9 mouse cellular contexts compared by ENCODE assay signal in genomic region chr3:36635449-36635848, GRCm38 (mm10). TPM values are rescaled to one million over a fixed set of nuclear protein-coding genes. Genes with fewer than 3 reads are reported as not detected.
DNase-seq lines count a peak whose midpoint lies in the region; ATAC-seq and TF ChIP-seq lines count a peak whose summit lies in the region.
"Had no signal": no experiment of that assay in that cellular context is flagged by ENCODE, and none has a peak within 500 bp of the region (broad histone marks: within the 10 kb centered on the region; RNA-seq: fewer than 3 reads in every experiment).

No protein-coding gene starts in this region.

- peak; percentile 71 for TF ChIP-seq CTCF in lung, postnatal 0 days (IDR thresholded peaks at IDR 0.05)
- TF ChIP-seq CTCF in forebrain, postnatal 0 days (IDR thresholded peaks at IDR 0.05; ENCODE audit: low read depth) = peak; percentile 90

- H3K4me2 ChIP-seq in lung, postnatal 0 days (replicated peaks; ENCODE audit: low read depth, low read length) = no peak overlapping the region
- no peak overlapping the region for H3K4me2 ChIP-seq in forebrain, postnatal 0 days (ENCODE audit: low read depth)
- no peak overlapping the region for H3K4me2 ChIP-seq in neural tube, embryonic 11.5 days (ENCODE audit: low read depth)
- H3K4me2 ChIP-seq: embryonic facial prominence, embryonic 13.5 days; limb, embryonic 13.5 days had no signal

- no peak for TF ChIP-seq EP300 in lung, postnatal 0 days (IDR thresholded peaks at IDR 0.05)

- H3K9me3 ChIP-seq in lung, postnatal 0 days (ENCODE audit: low read length) = no peaks in the 10 kb centered on the region
- no peaks in the 10 kb centered on the region for H3K9me3 ChIP-seq in forebrain, postnatal 0 days (ENCODE audit: low read length)
- H3K9me3 ChIP-seq in neural tube, embryonic 11.5 days (ENCODE audit: control insufficient read depth, low read length) = no peaks in the 10 kb centered on the region
- H3K9me3 ChIP-seq: embryonic facial prominence, embryonic 13.5 days; limb, embryonic 13.5 days had no signal

- no peak overlapping the region for H3K9ac ChIP-seq in lung, postnatal 0 days (replicated peaks; ENCODE audit: low read depth)
- H3K9ac ChIP-seq in forebrain, postnatal 0 days = no peak overlapping the region
- no peak overlapping the region for H3K9ac ChIP-seq in neural tube, embryonic 11.5 days (ENCODE audit: low read length)
- H3K9ac ChIP-seq: embryonic facial prominence, embryonic 13.5 days; limb, embryonic 13.5 days had no signal

- H3K4me3 ChIP-seq in lung, postnatal 0 days (ENCODE audit: low read depth, low read length) = no peak overlapping the region
- no peak overlapping the region for H3K4me3 ChIP-seq in forebrain, postnatal 0 days (ENCODE audit: low read depth, low read length)
- H3K4me3 ChIP-seq in neural tube, embryonic 11.5 days (ENCODE audit: low read depth, low read length) = no peak overlapping the region
- H3K4me3 ChIP-seq: embryonic facial prominence, embryonic 13.5 days; limb, embryonic 13.5 days had no signal

- ATAC-seq in lung, postnatal 0 days = no peak; the same call in 1 of the 2 replicates
- ATAC-seq in forebrain, postnatal 0 days = peak; percentile 93
- no peak for ATAC-seq in neural tube, embryonic 11.5 days (ENCODE audit: insufficient read depth, low FRiP score, low TSS enrichment)

- no peaks in the 10 kb centered on the region for H3K27me3 ChIP-seq in lung, postnatal 0 days (replicated peaks; ENCODE audit: insufficient read depth, low read length)
- no peaks in the 10 kb centered on the region for H3K27me3 ChIP-seq in forebrain, postnatal 0 days (ENCODE audit: insufficient read depth, low read length)
- H3K27me3 ChIP-seq in neural tube, embryonic 11.5 days (ENCODE audit: control insufficient read depth, insufficient read depth, low read length) = no peaks in the 10 kb centered on the region
- H3K27me3 ChIP-seq: embryonic facial prominence, embryonic 13.5 days; limb, embryonic 13.5 days had no signal

- no peaks in the 10 kb centered on the region for H3K36me3 ChIP-seq in lung, postnatal 0 days (ENCODE audit: insufficient read depth, low read length)
- H3K36me3 ChIP-seq in forebrain, postnatal 0 days (ENCODE audit: insufficient read depth) = no peaks in the 10 kb centered on the region
- no peaks in the 10 kb centered on the region for H3K36me3 ChIP-seq in neural tube, embryonic 11.5 days (ENCODE audit: control insufficient read depth, insufficient read depth, low read length)
- H3K36me3 ChIP-seq: embryonic facial prominence, embryonic 13.5 days; limb, embryonic 13.5 days had no signal

- no peaks in the 10 kb centered on the region for H3K4me1 ChIP-seq in lung, postnatal 0 days (ENCODE audit: insufficient read depth, low read depth, low read length)
- no peaks in the 10 kb centered on the region for H3K4me1 ChIP-seq in forebrain, postnatal 0 days (ENCODE audit: insufficient read depth)
- no peaks in the 10 kb centered on the region for H3K4me1 ChIP-seq in neural tube, embryonic 11.5 days (ENCODE audit: control insufficient read depth, insufficient read depth, low read length)
- H3K4me1 ChIP-seq: embryonic facial prominence, embryonic 13.5 days; limb, embryonic 13.5 days had no signal

- DNase-seq in lung, postnatal 0 days (ENCODE audit: low spot score) = peak; percentile 9
- DNase-seq in lung, postnatal 25 days (ENCODE audit: low spot score) = no peak
- DNase-seq in cerebellum, adult 8-10 months = peak; percentile 23
- DNase-seq in forebrain, postnatal 0 days = peak; percentile 68
- peak; percentile 68 to 78 for DNase-seq in layer of hippocampus, postnatal 10 days (ENCODE audit: low spot score in 2 of 2)
- peak; percentile 36 for DNase-seq in neural tube, embryonic 11.5 days (ENCODE audit: low spot score)
- no peak for DNase-seq in urinary bladder, postnatal 10 days (ENCODE audit: low spot score)

- 13% methylated on average over 4 of the region's 4 CpGs for WGBS in lung, postnatal 0 days
- WGBS in forebrain, postnatal 0 days = 18% methylated on average over 4 of the region's 4 CpGs
- 25% methylated on average over 4 of the region's 4 CpGs for WGBS in neural tube, embryonic 11.5 days

- H3K27ac ChIP-seq in lung, postnatal 0 days (ENCODE audit: low read length) = no peak overlapping the region
- no peak overlapping the region for H3K27ac ChIP-seq in forebrain, postnatal 0 days (ENCODE audit: low read depth, low read length)
- no peak overlapping the region for H3K27ac ChIP-seq in neural tube, embryonic 11.5 days (ENCODE audit: low read depth, low read length)
- H3K27ac ChIP-seq: embryonic facial prominence, embryonic 13.5 days; limb, embryonic 13.5 days had no signal

RNA-seq across cellular contexts. Expression of gene Bbs7, which starts 22.2 kb away (rescaled TPM):
- polyA plus RNA-seq in lung, postnatal 0 days (2015; fragmentation: Nextera tagmentation; extraction: Ambion mirVana) = 8.0 and 8.8 TPM in 2 replicates
- total RNA-seq in forebrain, postnatal 0 days (2014; rRNA removed) = 15.1 and 15.5 TPM in 2 replicates
- 13.4 and 14.9 TPM in 2 replicates for polyA plus RNA-seq in forebrain, postnatal 0 days (2015; fragmentation: Nextera tagmentation; extraction: Ambion mirVana)
- 10 to 100 TPM; 14.1 to 14.8 TPM for total RNA-seq in layer of hippocampus, postnatal 10 days (2021)
- polyA plus RNA-seq in neural tube, embryonic 11.5 days (2014; fragmentation: Nextera tagmentation; extraction: Ambion mirVana) = 17.2 and 17.3 TPM in 2 replicates

RNA-seq across cellular contexts. Expression of gene Trpc3, which starts 54.5 kb away (rescaled TPM):
- polyA plus RNA-seq in lung, postnatal 0 days (2015; fragmentation: Nextera tagmentation; extraction: Ambion mirVana) = 3.1 and 3.3 TPM in 2 replicates
- total RNA-seq in forebrain, postnatal 0 days (2014; rRNA removed) = 9.7 and 12.3 TPM in 2 replicates
- 3.6 and 8.2 TPM in 2 replicates for polyA plus RNA-seq in forebrain, postnatal 0 days (2015; fragmentation: Nextera tagmentation; extraction: Ambion mirVana)
- total RNA-seq in layer of hippocampus, postnatal 10 days (2021) = 10 to 100 TPM; 13.8 to 15.4 TPM
- 5.3 and 6.9 TPM in 2 replicates for polyA plus RNA-seq in neural tube, embryonic 11.5 days (2014; fragmentation: Nextera tagmentation; extraction: Ambion mirVana)

Comparison
In these comparisons a context has a peak if more than half of its experiments do, and no peak if none do; other contexts are left out.
1. DNase-seq: peak in lung, postnatal 0 days (single experiment), cerebellum, adult 8-10 months (single experiment), forebrain, postnatal 0 days (single experiment), layer of hippocampus, postnatal 10 days (2 of 2) and neural tube, embryonic 11.5 days (single experiment); none in lung, postnatal 25 days (single experiment) and urinary bladder, postnatal 10 days (single experiment).